Mouse (Mus musculus): ENCODE data around the gene Ifitm7. TPM values are rescaled to one million over a fixed set of nuclear protein-coding genes. Genes with fewer than 3 reads are reported as not detected.

The Ifitm7 gene
- total RNA-seq (2014; fragmentation: Nextera tagmentation) (2.8 and 26.7 TPM in 2 replicates), total RNA-seq (2017) (5.3 and 15.9 TPM in 2 replicates)

GRCm38 (mm10) chr16:13986574-13987478 lies at the start of gene Ifitm7, which contains the start of gene 2900011O08Rik:
TSS of gene Ifitm7 (minus strand) at chr16:13986888.
TSS of gene 2900011O08Rik (plus strand) at chr16:13986604.
- peak; percentile 94 for ATAC-seq (replicated peaks; ENCODE audit: poor library complexity, severe bottlenecking)

- no peak for ATAC-seq (replicated peaks; ENCODE audit: poor library complexity, severe bottlenecking)
These were observed 46.4 kb upstream of the Ifitm7 start for GRCm38 (mm10) chr16:14033076-14033475.

DNA sequence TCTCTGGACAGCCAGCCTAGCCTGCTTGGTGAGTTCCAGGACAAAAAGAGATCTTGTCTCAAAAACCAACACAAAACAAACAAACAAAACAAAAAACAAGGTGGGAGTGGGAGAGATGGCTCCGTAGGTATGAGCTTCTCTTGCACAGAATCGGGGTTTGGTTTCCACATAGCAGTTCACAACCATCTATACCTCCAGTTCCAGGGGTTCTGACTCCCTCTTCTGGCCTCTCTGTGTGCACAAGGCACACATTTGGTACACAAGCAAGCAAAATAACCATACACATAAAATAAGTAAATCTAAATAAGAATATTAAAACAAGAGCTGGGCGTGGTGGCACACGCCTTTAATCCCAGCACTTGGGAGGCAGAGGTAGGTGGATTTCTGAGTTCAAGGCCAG lies 44.0 kb upstream of the Ifitm7 start:
- ATAC-seq (replicated peaks; ENCODE audit: poor library complexity, severe bottlenecking): no peak

GRCm38 (mm10) chr16:14029851-14030250 lies 43.2 kb upstream of the Ifitm7 start:
- no peak for ATAC-seq (replicated peaks; ENCODE audit: poor library complexity, severe bottlenecking)

- ATAC-seq (replicated peaks; ENCODE audit: poor library complexity, severe bottlenecking): no peak
These were observed 42.4 kb upstream of the Ifitm7 start for GRCm38 (mm10) chr16:14029072-14029471.

DNA sequence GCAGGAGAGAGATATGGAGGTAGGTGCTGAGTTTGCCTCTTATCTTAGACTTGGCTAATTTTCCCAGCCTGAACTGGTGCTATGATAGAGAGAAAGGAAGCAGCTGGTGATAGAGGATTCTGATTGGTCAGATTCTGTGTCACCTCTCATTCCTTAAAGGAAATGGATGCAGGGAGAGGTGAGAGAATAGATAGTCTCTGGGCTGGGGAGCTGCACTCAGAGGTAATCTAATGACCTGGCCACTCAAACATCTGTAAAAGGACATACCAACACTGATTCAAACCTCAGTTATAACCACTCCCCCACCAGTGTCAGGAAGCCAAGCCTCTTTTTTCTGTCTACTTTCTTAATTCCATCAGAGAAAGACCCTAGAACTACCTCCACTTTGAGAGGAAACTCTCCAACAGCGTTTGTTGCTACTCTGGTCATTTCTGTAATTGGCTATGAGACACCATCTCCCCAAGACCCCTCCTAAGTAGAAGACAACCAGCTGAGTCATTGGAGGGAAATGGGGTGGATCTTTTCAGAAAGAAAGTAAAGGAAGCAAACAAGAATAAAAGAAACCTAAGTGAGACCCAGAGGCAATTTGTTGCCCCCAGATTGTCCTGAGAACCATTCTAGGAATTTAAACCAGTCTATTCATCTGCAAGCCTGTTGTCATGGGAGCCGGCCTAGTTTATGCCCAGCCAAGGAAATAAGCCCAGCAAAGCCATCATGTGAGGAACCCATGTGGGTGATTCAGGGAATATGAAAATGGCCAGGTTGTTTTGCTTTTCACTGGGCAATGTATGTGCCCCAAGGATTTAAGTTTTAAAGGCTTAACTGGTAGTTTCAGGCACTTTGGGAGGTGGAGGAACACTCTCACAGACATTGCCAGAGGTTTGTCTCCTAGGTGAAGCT lies 38.7 kb upstream of the Ifitm7 start:
- no peak for ATAC-seq (replicated peaks; ENCODE audit: poor library complexity, severe bottlenecking)

GRCm38 (mm10) chr16:14021166-14021822 lies 34.6 kb upstream of the Ifitm7 start:
- peak; percentile 99 for ATAC-seq (replicated peaks; ENCODE audit: poor library complexity, severe bottlenecking)

DNA sequence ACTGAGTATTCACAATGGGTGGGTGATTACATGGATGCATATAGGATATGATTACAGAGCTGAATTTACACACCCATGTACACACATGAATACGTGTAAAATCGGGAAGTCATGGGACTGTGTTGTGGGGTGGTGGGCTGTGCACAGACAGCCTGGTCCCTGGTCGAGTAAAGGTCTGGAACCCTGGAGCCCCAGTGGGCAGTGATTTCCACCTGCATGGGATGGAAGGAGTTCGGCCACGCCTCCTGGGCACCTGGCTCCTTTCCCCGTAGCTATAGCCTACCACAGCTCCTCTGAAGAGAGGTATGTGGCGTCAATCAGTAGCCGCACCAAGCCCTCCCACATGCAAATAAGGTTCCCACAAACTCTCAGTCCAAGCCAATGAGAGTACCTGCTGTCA lies 30.6 kb upstream of the Ifitm7 start:
- no peak for ATAC-seq (replicated peaks; ENCODE audit: poor library complexity, severe bottlenecking)

DNA sequence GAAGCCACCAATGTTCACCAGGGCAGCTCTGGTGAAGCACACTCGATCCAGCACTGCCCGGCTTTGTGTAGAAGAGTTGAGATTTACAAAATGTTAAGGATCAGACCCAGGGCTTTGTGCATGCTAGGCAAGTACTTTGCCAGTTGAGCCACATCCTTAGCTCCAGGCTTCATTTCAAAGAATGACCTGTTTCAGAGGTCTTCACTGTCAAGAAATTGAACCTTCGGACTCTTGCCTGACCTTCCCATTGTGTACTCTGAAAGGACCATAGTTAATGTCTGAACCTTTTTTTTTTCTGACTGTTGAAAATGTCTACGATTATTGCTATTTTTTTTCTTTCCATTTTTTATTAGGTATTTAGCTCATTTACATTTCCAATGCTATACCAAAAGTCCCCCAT lies 23.3 kb upstream of the Ifitm7 start:
- ATAC-seq (replicated peaks; ENCODE audit: poor library complexity, severe bottlenecking): no peak

DNA sequence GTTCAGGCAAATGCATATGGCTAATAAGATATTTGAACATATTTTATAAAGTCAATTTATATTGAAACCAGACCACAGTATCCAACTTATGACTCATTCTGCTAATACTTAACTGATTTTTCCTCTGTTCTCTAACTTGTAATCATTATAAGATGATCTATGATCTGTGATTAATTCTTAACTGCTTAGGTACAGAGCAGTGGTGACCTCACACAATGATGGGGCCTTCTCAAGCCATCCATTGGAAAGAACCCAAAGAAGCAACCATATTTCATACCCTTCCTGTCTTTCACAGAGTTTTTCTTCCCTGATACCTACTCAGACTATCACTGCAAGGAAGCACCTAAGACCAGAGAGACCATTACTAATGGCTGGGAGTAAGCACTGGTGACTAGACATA lies 22.0 kb upstream of the Ifitm7 start:
- ATAC-seq (replicated peaks; ENCODE audit: poor library complexity, severe bottlenecking): no peak

DNA sequence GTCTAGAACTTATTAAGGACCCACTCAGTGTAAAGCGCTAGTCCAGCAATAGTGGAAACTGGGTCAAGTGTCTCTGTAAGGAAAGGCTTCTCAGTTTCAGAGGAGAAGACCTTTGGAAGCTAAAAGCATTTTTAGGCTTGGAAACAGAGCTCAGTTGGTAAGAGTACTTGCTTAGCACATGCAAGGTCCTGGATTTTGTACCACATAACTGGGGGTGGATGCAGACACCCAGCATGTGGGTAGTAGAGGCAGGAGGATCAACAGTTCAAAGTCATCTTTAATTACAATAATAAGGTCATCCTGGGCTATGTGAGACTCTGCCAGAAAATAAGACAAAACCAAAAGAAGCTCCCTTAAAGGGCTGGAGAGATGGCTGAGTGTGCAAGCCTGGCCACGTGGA lies 21.4 kb upstream of the Ifitm7 start:
- ATAC-seq (replicated peaks; ENCODE audit: poor library complexity, severe bottlenecking): no peak

- no peak for ATAC-seq (replicated peaks; ENCODE audit: poor library complexity, severe bottlenecking)
These were observed 18.6 kb upstream of the Ifitm7 start for GRCm38 (mm10) chr16:14005266-14005665.

DNA sequence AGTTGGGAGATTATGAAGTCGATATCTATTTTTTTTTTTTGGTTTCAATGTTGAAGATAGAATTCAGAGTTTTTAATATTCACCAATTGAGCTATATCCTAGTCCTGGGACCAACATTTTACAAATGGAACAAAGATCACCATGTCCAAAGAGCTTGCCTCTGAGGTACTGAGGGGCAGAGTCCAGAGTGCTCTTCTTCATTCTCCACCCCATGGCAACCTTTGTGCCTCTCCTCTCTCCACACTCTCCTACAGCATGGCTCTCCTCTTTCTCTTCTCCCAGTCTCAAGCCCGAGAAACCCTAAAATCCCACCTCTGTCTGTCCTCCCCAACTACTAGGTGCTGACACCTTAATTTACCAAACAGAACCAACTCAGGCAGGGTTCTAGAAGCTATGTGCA lies 18.0 kb upstream of the Ifitm7 start:
- ATAC-seq (replicated peaks; ENCODE audit: poor library complexity, severe bottlenecking): no peak

DNA sequence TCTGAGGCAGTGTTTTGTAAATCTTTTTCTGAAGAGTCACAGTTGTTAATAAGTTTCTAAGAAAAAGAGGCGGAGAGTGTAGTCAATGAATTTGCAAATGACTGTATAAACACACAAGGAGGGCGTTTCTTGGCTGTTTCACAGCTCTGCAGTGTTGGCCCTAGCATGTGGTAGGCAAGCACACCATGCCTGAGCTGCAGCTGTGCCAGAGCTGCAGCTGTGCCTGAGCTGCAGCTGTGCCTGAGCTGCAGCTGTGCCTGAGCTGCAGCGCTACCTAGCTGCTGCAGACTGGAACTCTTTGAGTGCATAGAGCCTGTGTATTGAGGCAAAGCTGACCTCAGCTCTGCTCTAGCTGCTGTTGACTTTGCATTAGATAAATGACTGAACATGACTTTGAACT lies 17.5 kb upstream of the Ifitm7 start:
- ATAC-seq (replicated peaks; ENCODE audit: poor library complexity, severe bottlenecking): peak; percentile 48; the same call in 1 of the 2 replicates

DNA sequence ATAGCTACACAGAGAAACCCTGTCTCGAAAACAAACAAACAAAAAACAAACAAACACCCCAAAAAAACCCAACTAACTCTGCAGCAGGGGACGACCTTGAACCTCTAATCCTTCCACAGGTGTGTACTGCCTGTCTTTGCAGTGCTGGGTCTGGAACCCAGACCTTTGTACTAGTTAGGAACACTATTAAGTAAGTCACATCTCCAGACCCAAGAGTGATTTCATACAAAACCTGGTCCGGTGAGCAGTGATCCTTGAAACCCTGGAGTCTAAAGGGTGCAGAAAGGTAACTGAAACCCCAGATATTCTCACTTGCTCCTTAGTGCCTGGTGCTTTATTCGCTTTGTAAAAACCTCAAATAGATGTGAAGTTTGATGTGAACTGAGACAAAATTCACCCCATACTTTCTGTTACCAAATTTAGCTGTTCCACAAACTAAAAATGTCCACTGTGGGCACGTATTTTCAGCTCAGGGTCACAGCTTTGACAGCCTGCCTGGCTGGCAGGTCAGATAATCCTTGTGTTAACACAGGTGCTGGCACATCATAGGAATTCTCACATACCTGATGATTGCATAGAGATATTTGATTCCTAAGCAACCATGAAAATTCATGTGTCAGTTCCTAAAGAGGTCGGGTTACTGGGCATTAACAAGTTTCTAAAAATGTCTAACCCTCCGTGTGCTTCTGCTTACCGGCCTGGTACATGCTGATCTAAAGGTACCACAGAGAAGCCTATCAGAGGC lies 16.9 kb upstream of the Ifitm7 start:
- ATAC-seq (replicated peaks; ENCODE audit: poor library complexity, severe bottlenecking): no peak

DNA sequence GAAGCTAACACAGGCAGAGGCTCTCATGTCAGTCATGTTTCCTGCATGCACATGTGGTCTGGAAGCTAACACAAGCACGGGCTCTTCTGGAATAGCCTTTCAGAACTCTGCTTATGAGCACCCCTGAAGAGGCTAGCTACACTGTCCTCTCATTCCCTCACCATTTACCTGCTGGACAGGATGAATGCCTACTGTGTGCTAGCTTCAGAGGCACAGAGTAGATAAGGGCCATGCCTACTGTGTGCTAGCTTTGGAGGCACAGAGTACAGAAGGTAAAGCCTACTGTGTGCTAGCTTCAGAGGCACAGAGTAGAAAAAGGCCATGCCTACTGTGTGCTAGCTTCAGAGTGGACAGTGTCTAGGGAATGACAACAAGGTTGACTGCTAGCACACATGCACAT lies 7.8 kb upstream of the Ifitm7 start:
- no peak for ATAC-seq (replicated peaks; ENCODE audit: poor library complexity, severe bottlenecking)

GRCm38 (mm10) chr16:13994076-13994475 lies 7.4 kb upstream of the Ifitm7 start:
- no peak for ATAC-seq (replicated peaks; ENCODE audit: poor library complexity, severe bottlenecking)

GRCm38 (mm10) chr16:13992518-13993248 lies 6.0 kb upstream of the Ifitm7 start:
- no peak for ATAC-seq (replicated peaks; ENCODE audit: poor library complexity, severe bottlenecking)

DNA sequence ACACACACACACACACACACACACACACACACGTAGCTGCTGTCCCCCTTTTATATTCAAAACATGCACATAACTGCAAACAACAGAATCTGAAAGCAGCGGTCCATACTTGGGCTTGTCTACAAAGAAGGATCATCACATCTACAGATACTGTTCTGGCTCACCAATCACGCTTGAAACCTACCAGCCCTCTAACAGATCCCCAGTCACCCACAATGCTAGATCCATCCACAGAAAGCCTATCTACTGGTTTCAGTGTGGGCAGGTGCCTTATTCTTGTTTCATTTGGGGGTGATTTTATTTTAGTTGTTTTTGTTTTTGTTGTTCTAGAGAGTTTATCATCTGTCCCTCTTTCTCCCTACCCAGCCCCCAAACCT lies 503 bp downstream of the Ifitm7 start:
- ATAC-seq (replicated peaks; ENCODE audit: poor library complexity, severe bottlenecking): no peak

Data from granulocyte monocyte progenitor cell, adult 5-6 weeks (primary cell).